Mouse (Mus musculus) forebrain, embryonic 12.5 days (tissue): ENCODE measurements around the gene Pgpep1l. TPM values are rescaled to one million over a fixed set of nuclear protein-coding genes. Genes with fewer than 3 reads are reported as not detected.

Experiments used
- ATAC-seq: fragments of 200-750 bp; cut with Nextera tagmentation; 2 replicates; pipeline ENCODE4 v1.8.0; 2017; ENCODE audit warnings: moderate TSS enrichment; ENCODE audit not compliant: low FRiP score
- H3K27ac ChIP-seq: fragments of 300-500 bp; sonication (generic); 2 replicates; pipeline ENCODE4 v1.5.1; 2016; ENCODE audit warnings: mild to moderate bottlenecking
- H3K27me3 ChIP-seq: fragments of 300-500 bp; sonication (generic); 2 replicates; pipeline ENCODE4 v1.6.1; 2016; ENCODE audit warnings: mild to moderate bottlenecking
- H3K36me3 ChIP-seq: fragments of 300-500 bp; sonication (generic); replicated peaks from 2 replicates; pipeline ENCODE4 v1.6.1; 2016; ENCODE audit warnings: mild to moderate bottlenecking
- H3K4me1 ChIP-seq: fragments of 300-500 bp; sonication (generic); 2 replicates; pipeline ENCODE4 v1.6.1; 2016
- H3K4me2 ChIP-seq: fragments of 300-500 bp; sonication (generic); 2 replicates; pipeline ENCODE4 v1.6.1; 2016; ENCODE audit warnings: mild to moderate bottlenecking, moderate library complexity
- H3K4me3 ChIP-seq: fragments of 300-500 bp; sonication (generic); replicated peaks from 2 replicates; pipeline ENCODE4 v1.5.1; 2016; ENCODE audit warnings: mild to moderate bottlenecking
- H3K9ac ChIP-seq: fragments of 300-500 bp; sonication (generic); 2 replicates; pipeline ENCODE4 v1.6.1; 2016; ENCODE audit warnings: mild to moderate bottlenecking
- H3K9me3 ChIP-seq: fragments of 300-500 bp; sonication (generic); 2 replicates; pipeline ENCODE4 v1.6.1; 2016
- WGBS: fragments of 180-500 bp; shearing (Covaris S2); methylation state at CpG from one replicate; pipeline ENCODE4 v1.1.7; 2016; 5-methylcytosine and 5-hydroxymethylcytosine counted together
- polyA plus RNA-seq: library from polyadenylated mRNA; unstranded; fragments of >200 nt; fragmentation: Nextera tagmentation; extraction: Ambion mirVana; gene quantifications from 2 replicates; pipeline ENCODE4 v1.2.1, GENCODE M21; 2016

The Pgpep1l gene
- polyA plus RNA-seq, 1 experiment from 2014 or later: not detected

- Histone ChIP-seq H3K9ac (no peak overlapping the region), H3K36me3 (peaks cover 82% of the 10 kb centered on the region), H3K4me3 (no peak overlapping the region), H3K9me3 (no peaks in the 10 kb centered on the region), H3K27ac (no peak overlapping the region), H3K4me2 (no peak overlapping the region), H3K4me1 (no peaks in the 10 kb centered on the region), H3K27me3 (no peaks in the 10 kb centered on the region)
- no peak for ATAC-seq
- WGBS: 90% methylated on average over 6 of the region's 6 CpGs
These were observed 74.8 kb downstream of the Pgpep1l start for GRCm38 (mm10) chr7:68189211-68189610.

Other genes starting within 250 kb of the Pgpep1l start
- 0.49 and 0.74 TPM in 2 replicates for gene Fam169b, start 9.6 kb upstream of the Pgpep1l start, polyA plus RNA-seq